Mouse (Mus musculus) NIH3T3 (cell line): ENCODE results near the gene Ryr1.

Experiments used
- DNase-seq: peaks from one replicate; pipeline ENCODE4 v3.0.0-alpha.2; 2012; ENCODE audit warnings: low read depth

Gene Ryr1

GRCm38 (mm10) chr7:29124970-29125369 lies at the start of gene Ryr1:
TSS of gene Ryr1 (minus strand) at chr7:29125179.
- DNase-seq = peak; percentile 48

- no peak for DNase-seq
Measured at GRCm38 (mm10) chr7:29172390-29173016, 47.5 kb upstream of the Ryr1 start.

GRCm38 (mm10) chr7:29171562-29172097 lies 46.7 kb upstream of the Ryr1 start:
- no peak for DNase-seq

DNA sequence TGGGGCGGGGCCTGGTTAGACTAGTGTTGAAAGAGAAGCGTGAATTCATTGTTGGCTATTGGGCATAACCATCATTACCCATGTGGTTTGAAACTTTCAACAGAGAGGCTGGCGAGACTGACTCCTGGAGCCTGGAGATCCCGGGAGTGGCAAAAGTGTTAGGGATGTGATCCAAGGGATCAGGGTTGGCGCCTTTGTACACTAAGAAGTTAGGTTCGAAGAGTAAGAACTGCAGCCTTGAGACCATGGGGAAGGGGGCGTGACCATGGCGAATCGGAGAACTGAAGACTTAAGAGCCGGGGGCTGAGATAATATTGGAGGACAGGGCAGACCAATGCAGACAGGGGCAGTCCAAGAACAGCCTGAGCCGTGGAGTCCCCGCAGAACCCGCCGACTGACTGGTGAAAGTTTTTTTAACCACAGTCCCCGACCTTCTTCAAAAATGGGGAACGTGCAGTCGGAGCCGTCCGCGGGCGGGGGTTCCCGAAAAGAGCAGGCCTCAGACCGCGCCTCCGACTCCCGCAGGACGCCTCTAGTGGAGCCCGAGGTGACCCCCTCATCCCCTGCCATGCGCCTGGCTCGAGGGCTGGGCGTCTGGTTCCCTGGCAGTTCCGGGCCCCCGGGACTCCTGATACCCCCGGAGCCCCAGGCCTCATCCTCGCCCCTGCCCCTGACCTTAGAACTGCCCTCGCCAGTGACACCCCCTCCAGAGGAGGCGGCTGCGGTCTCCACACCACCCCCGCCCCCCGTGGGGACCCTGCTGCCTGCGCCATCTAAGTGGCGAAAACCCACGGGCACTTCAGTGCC lies 46.0 kb upstream of the Ryr1 start:
- DNase-seq = peak; percentile 75

DNA sequence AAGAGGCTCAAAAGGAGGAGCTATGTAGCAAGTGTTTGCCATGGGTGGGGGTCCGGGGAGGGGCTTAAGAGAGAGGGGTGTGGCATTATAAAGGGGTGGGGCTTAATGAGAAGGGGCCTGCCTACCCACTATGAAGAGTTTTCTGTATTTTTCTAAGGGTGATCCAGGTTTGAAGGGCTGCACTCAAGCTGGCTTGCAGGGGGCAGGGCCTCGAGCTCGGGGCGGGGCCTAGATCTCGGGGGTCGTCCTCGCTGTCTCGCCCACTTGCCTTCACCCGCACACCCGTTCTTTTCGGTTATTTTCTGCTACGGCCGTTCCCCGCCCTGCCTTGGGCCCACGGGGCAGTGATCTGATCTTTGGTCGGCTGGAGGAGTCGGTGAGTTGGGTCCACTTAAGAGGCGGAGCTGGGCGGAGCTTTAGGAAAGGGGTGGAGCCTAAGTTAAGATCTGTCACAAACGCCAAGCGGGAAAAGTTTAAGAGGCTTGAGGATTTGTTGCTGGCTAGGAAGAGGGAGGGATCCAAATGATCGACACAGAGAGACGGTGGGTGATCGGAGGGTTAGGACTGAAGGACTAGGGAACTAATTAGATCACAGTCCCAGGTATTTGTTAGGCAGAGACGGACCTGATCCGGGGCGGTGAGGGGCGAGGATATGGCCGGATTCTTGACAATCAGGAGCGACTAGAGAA lies 45.2 kb upstream of the Ryr1 start, which contains the start of the genes Ggn and Spred3:
Ggn (plus strand) TSS at position 145 of the 689 bp plus-strand sequence.
Spred3 (minus strand) TSS at position 346 of the 689 bp plus-strand sequence.
- DNase-seq = peak; percentile 84

- peak; percentile 97 for DNase-seq
Measured at GRCm38 (mm10) chr7:29169231-29170065, 44.5 kb upstream of the Ryr1 start.

DNA sequence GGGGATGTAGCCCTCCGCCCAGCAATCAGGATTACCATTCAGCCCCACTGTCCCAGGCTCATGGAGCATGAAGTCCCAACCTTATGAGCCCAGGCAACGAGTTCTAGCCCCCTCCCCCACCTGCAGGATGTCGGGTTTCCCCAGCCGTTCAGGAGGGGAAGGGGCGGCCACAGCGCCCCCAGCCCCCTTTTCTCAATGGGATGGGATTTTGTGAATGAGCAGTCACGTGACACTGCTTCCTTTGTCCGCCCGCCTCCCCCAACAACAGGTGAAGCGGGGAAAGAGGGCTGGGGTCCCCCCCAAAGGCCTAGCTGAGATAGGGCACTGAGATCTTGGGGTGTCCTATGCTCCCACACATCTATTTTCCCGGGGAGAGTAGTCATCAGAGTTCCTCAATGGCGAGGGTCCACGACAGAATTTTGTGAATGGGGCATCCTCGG lies 43.8 kb upstream of the Ryr1 start:
- DNase-seq = peak; percentile 15

- peak; percentile 62 for DNase-seq
Measured at GRCm38 (mm10) chr7:29168121-29168695, 43.2 kb upstream of the Ryr1 start.

DNA sequence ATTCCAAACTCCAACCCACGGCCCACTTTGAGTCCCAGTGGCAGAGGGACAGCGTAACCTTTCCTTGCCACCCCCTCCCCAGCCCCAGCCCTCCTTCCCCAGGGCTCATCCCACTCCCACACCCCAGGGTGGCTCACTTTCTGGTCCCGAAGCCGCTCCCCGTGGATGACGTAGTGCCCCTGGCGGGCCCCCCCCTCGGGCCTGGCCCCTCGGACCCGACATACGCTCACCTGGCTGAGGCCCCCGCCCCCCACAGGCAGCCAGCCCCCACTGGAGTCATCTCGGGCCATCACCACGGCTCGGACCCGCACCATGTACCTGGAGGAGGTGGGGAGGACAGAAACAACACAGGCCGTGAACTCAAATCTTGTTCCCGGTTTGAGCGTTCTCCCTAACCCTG lies 42.7 kb upstream of the Ryr1 start:
- no peak for DNase-seq

DNA sequence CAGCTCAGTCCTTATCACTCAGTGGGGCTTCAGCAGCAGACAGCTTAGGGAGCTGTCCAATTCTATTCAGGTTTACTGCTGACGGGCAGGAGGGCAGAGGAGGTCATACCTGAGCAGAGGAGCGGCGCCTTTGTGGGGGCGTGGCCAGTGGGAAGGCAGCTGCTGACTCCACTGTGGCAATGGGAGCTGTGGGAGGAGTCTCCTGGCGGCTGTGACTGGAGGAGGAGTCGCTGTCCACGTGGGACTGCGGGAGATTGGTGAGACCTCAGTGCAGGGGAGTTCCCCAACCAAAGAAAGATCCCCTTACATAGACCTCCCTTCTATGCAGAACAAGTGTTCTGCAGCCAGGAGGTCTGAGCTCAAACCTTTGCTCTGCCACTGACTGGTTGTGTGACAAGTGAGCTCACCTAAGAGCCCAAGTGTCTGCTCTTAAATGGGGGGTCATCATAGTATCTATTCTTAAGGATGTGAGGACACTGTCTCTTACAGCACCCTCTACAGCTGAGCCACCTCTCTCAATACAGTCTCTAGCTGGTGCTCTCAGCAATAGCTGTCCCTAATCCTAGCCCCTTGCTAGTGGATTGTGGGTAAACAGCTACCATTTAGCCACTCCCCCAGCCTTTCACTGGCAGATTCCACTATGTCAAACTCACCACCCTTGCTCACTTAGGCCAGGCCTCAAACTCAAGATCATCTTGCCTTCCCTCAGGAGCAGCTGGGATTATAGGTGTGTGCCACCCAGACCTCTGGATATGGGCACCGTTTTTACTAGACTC lies 38.0 kb upstream of the Ryr1 start:
- no peak for DNase-seq

- no peak for DNase-seq
Measured at GRCm38 (mm10) chr7:29162294-29162693, 37.3 kb upstream of the Ryr1 start.

DNA sequence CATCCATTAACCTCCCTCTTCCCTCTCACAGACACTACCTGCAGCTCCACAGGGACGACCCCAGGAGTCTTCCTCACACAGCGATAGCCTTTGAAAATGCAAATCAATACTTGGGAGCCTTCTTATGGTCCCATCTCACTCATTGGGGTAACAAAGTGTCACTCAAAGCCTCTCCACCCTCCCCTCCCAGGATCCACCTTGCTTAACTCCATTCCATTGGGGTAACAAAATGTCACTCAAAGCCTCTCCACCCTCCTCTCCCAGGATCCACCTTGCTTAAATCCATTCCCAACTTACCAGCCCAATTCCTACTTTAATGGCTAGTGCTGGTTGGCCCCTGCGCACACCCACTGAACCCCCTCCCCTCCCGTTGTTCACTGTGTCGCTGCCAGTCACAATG lies 33.3 kb upstream of the Ryr1 start:
- no peak for DNase-seq

DNA sequence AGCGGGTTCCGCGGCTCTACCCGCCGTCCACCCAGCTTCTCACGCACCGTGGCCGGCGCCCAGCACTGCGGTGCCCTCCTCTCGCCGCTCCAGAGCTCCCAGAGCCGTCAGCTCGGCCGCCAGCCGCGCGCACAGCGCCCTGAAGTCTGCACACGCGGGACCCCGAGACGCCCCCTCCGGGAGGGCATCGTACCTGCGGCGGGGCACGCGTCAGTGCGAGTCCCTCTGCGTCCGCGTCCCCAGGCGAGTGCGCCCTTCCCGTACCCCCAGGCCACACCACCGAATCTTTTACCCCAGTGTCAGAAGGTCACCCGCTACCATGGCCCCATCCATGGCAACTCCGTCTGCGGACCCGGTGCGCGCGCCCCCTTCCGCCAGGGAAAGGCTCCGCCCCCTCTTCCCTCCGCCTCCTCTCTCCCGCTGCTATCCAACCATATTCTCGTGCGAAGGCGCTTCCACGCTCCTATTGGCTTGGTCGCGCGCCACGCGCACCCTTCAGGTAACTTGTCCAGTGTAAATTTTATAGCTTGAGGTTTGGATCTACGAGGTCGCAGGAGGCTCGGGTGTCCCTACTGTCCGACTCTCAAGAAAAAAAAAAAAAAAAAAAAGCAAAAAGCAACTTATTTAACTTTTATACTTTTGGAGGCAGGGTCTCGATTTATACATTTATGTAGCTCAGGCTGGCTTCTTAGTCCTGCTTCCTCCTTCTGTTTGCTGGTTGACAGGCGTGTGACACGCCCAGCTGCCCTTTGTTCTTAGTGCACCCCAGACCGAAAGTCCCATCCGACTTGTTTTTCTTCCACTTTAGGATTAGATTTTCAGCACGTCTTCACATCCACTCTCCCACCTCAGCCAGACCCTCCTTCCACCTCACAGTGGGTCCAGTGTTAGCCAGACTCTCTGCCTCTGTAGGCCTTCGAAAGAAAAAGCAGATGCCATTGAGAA lies 31.1 kb upstream of the Ryr1 start, which contains the start of gene Fam98c:
Fam98c (minus strand) TSS at position 397 of the 945 bp plus-strand sequence.
- DNase-seq = peak; percentile 88

DNA sequence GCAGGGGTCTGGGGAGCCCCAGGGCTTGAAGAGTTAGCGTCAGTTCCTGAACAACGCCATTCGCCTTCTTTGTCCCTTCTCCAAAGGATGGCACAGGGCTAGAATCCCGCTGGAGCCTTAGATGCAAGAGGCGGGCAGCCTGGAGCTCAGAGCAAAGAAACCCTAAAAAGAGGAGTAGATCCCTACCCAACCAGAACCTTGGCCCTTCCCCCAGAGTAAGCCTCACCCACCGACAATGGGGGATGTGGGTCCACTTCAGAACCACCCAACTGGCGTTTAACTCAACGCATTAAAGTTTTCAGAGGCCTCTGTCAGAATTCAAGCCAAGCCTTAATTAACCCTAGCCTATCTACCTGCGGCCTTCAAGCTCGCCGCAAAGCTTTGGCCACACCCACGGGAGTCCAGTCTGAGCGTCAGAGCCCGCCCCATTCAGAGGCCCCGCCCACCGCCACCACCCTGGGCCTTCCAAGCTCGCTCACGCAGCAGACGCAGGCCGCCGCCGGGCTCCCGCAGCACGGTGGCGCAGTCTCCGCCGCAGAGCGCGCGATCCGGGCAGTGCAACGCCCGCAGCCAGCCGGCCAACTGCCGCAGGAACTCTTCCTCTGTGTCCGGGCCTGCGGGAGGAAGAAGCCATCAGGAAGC lies 30.3 kb upstream of the Ryr1 start:
- peak; percentile 93 for DNase-seq

DNA sequence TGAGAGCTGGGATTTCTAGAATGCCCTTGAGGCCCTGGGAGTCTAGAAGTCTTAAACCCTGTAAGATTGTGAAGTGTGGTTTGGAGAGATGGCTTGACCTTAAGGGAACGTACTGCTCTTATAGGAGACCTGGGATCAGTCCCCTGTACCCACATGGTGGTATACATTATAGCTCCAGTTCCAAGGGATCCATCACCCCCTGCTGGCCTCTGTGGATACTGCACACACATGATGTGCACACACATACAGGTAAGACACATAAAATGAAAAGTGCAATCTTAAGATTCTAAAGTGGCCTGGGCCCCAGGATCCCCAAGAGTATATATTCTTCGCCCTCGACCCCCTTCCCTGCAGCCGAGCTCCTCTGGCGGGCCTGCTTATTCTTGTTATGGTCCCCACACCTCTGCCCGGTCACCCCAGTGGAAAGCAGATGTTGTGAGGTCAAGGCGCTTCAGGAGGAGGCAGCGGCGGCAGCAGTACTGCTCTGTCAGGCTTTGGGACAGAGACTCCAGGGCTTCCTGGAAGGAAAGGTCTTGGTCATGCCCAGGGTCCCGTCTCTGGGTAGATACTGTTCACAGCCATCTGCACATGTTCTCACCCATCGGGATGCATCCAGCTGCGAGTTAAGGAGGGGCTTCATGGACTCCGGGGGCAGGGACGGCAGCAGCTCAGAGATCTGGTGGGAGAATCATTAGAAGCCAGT lies 29.2 kb upstream of the Ryr1 start:
- no peak for DNase-seq

GRCm38 (mm10) chr7:29151486-29151885 lies 26.5 kb upstream of the Ryr1 start:
- no peak for DNase-seq

DNA sequence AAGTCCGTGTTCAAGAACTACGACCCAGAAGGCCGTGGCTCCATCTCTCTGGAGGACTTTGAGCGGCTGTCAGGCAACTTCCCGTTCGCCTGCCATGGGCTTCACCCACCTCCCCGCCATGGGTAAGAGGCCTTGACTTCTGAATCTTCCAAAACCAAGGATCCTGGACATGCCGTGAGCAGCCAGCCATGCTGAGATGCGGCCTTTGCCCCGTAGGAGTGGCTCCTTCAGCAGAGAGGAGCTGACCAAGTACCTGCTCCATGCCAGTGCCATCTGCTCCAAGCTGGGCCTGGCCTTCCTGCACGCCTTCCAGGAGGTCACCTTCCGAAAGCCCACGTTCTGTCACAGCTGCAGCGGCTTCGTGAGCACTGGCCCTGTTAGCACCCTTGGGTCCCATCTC lies 23.8 kb upstream of the Ryr1 start:
- no peak for DNase-seq
